Mouse (Mus musculus): ENCODE data around the gene Bcl2a1b. TPM values are rescaled to one million over a fixed set of nuclear protein-coding genes. Genes with fewer than 3 reads are reported as not detected.

Bcl2a1b gene
- 0.69 and 4.0 TPM in 2 replicates for polyA plus RNA-seq (2012; ENCODE audit: low replicate concordance)

DNA sequence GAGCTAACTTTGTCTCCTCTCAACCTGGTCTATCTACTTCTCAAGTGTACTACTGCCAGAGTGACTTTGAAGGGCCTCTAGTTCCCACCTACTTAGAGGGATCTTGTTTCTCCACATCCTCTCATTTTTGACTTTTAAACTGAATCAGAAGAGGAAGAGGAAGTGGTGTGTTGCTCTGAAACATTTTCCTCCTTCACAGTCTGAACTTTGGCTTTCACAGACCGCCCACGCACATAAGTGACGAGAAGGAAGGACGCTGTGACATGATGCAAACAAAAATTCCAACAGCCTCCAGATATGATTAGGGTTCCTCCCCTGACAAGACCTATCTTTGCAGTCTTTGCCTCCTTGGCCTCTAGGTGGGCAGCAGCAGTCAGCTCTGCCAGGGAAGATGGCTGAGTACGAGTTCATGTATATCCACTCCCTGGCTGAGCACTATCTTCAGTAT lies at the start of gene Bcl2a1b, which contains the start of gene Gm29094:
TSS of gene Bcl2a1b (plus strand) at position 241 of the 448 bp plus-strand sequence.
TSS of gene Gm29094 (plus strand) at position 411 of the 448 bp plus-strand sequence.

DNA sequence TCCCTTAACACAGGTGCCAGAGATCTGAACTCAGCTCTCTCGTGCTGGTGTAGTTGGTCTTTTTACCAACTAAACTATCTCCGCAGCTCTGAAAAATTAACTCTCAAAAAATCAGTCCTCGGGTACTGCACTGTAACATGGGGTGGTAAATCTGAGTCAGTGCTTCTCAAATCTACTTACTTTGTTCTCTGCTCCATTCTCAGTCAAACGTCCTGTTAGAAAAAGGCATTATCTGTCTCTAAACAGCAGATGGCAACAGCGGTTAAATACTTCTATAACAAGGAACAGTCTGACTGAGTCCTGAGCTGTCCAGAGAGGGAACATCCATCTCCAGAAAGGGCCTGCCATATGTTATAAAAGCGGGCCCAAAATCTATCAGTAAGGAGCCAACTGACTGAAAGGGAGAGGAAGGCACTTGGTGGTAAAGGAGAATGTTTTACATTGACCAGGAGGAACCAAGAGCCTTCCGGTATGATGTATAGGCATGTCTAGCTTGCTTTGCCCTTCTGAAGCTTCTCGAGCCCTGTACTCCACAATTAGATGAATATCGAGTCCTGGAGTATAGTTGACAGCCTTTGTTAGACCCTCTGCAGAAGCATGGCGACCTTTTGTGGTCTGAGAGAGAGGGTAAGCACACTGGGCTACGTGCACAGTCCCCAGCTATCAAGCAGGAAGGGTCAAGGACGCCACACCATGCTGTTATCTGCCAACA lies 11.5 kb downstream of the Bcl2a1b start, which contains the start of gene Mthfs:
TSS of gene Mthfs (plus strand) at position 324 of the 712 bp plus-strand sequence.

Other genes starting within 250 kb of the Bcl2a1b start
- gene Bcl2a1a, start 242.3 kb upstream of the Bcl2a1b start, polyA plus RNA-seq (2012; ENCODE audit: low replicate concordance): 1.1 and 1.9 TPM in 2 replicates
- not detected in 2 replicates for gene Trim43b, start 106.4 kb upstream of the Bcl2a1b start, polyA plus RNA-seq (2012; ENCODE audit: low replicate concordance)
- gene Gm29094, start 170 bp downstream of the Bcl2a1b start, polyA plus RNA-seq (2012; ENCODE audit: low replicate concordance): not detected in 2 replicates
- 7.4 and 9.2 TPM in 2 replicates for gene Mthfs, start 11.5 kb downstream of the Bcl2a1b start, polyA plus RNA-seq (2012; ENCODE audit: low replicate concordance)

All from hematopoietic multipotent progenitor cell, adult 10-12 weeks (in vitro differentiated cells).